Mouse (Mus musculus): ENCODE measurements around the gene Thrb. TPM values are rescaled to one million over a fixed set of nuclear protein-coding genes. Genes with fewer than 3 reads are reported as not detected.
A peak's percentile ranks its signal among the peaks of the same experiment; 100 is the strongest.

Thrb gene
- total RNA-seq, 2 experiments from 2014 or later: 30.3 to 33.9 TPM

GRCm38 (mm10) chr14:17697920-17698632, 38.0 kb downstream of the Thrb start:
- intact Hi-C loops (cut with DNase I): no loop called here
- DNase-seq: no peak

GRCm38 (mm10) chr14:17700228-17700627, 40.2 kb downstream of the Thrb start:
- DNase-seq: no peak

GRCm38 (mm10) chr14:17713297-17713904, 53.3 kb downstream of the Thrb start:
- no peak for DNase-seq
- intact Hi-C loops (cut with DNase I): no loop called here

More at GRCm38 (mm10) chr14:17700228-17700627, 40.2 kb downstream of the Thrb start:
- intact Hi-C loops (cut with DNase I): no loop called here

GRCm38 (mm10) chr14:17719494-17719893, 59.4 kb downstream of the Thrb start:
- DNase-seq: no peak
- intact Hi-C loops (cut with DNase I): no loop called here

GRCm38 (mm10) chr14:17722824-17723445, 62.9 kb downstream of the Thrb start:
- intact Hi-C loops (cut with DNase I): no loop called here
- no peak for DNase-seq

- no peak for DNase-seq
- intact Hi-C loops (cut with DNase I): no loop called here
Observed at GRCm38 (mm10) chr14:17724577-17724976, 64.5 kb downstream of the Thrb start.

GRCm38 (mm10) chr14:17726906-17727305, 66.8 kb downstream of the Thrb start:
- intact Hi-C loops (cut with DNase I): no loop called here
- DNase-seq: no peak

- DNase-seq: no peak
- intact Hi-C loops (cut with DNase I): no loop called here
Observed at GRCm38 (mm10) chr14:17727878-17728277, 67.8 kb downstream of the Thrb start.

- DNase-seq: no peak
- intact Hi-C loops (cut with DNase I): no loop called here
Observed at GRCm38 (mm10) chr14:17728889-17729288, 68.8 kb downstream of the Thrb start.

GRCm38 (mm10) chr14:17731020-17731419, 71.0 kb downstream of the Thrb start:
- DNase-seq: no peak
- intact Hi-C loops (cut with DNase I): no loop called here

GRCm38 (mm10) chr14:17733077-17733778, 73.2 kb downstream of the Thrb start:
- intact Hi-C loops (cut with DNase I): no loop called here
- no peak for DNase-seq

- DNase-seq: no peak
- intact Hi-C loops (cut with DNase I): no loop called here
Observed at GRCm38 (mm10) chr14:17733779-17734137, 73.7 kb downstream of the Thrb start.

GRCm38 (mm10) chr14:17735440-17735839, 75.4 kb downstream of the Thrb start:
- no peak for DNase-seq
- intact Hi-C loops (cut with DNase I): no loop called here

GRCm38 (mm10) chr14:17740903-17741302, 80.8 kb downstream of the Thrb start:
- no peak for DNase-seq
- intact Hi-C loops (cut with DNase I): loop anchor here (5.0 kb wide), 2 partner anchors 64 to 186 kb away; no protein-coding TSS in a partner anchor

GRCm38 (mm10) chr14:17742264-17742663, 82.2 kb downstream of the Thrb start:
- no peak for DNase-seq
- intact Hi-C loops (cut with DNase I): loop anchor here (2.0 to 5.0 kb wide), 3 partner anchors 65 to 185 kb away; partner anchors contain the start of gene Thrb

- intact Hi-C loops (cut with DNase I): loop anchor here (2.0 to 5.0 kb wide), 3 partner anchors 66 to 184 kb away; partner anchors contain the start of gene Thrb
- DNase-seq: peak in 1 of 2 experiments; percentile 33
Observed at GRCm38 (mm10) chr14:17742902-17743712, 83.0 kb downstream of the Thrb start.

- intact Hi-C loops (cut with DNase I): loop anchor here (2.0 to 5.0 kb wide), 3 partner anchors 66 to 184 kb away; partner anchors contain the start of gene Thrb
- DNase-seq: peak in 1 of 2 experiments; percentile 21
Observed at GRCm38 (mm10) chr14:17743713-17744158, 83.7 kb downstream of the Thrb start.

GRCm38 (mm10) chr14:17747922-17748321, 87.9 kb downstream of the Thrb start:
- intact Hi-C loops (cut with DNase I): no loop called here
- DNase-seq: no peak

- intact Hi-C loops (cut with DNase I): no loop called here
- no peak for DNase-seq
Observed at GRCm38 (mm10) chr14:17748945-17749344, 88.9 kb downstream of the Thrb start.

GRCm38 (mm10) chr14:17751911-17752310, 91.8 kb downstream of the Thrb start:
- DNase-seq: no peak
- intact Hi-C loops (cut with DNase I): no loop called here
